Mouse (Mus musculus): ENCODE measurements at regions not wholly inside any gene's neighbourhood (a gene's known extent, or its start where the extent isn't known, plus 50 kb on each side); places are given as distances from the start of the nearest gene placed in this dataset.

GRCm38 (mm10) chr13:43938611-43939010 lies 154.0 kb downstream of the Cd83 start:
- no peak for TF ChIP-seq CTCF (IDR thresholded peaks at IDR 0.05; ENCODE audit: low read depth)
- no peak for TF ChIP-seq EP300 (optimal IDR thresholded peaks at IDR 0.05)

Data from stomach, postnatal 0 days (tissue).